ENCODE assay signal across 15 mouse cellular contexts in genomic region chr3:89633531-89633930, GRCm38 (mm10).
"Had no signal": no experiment of that assay in that cellular context is flagged by ENCODE, and none has a peak within 500 bp of the region (broad histone marks: within the 10 kb centered on the region; RNA-seq: fewer than 3 reads in every experiment).

No protein-coding gene starts in this region.

- H3K4me2 ChIP-seq: kidney, embryonic 15.5 days; liver, embryonic 13.5 days; midbrain, embryonic 11.5 days; midbrain, embryonic 15.5 days had no signal

- DNase-seq: kidney, adult 11 months; kidney, adult 8-10 months; kidney, postnatal 36 days; layer of hippocampus, postnatal 36 days; liver, embryonic 13.5 days; lung, adult 2 months; lung, postnatal 14 days; lung, postnatal 4 days; thymus, adult 18-20 months; thymus, postnatal 14 days; thymus, postnatal 4 days had no signal

- ATAC-seq: midbrain, embryonic 15.5 days had no signal

- H3K36me3 ChIP-seq: kidney, embryonic 15.5 days; liver, embryonic 13.5 days; midbrain, embryonic 15.5 days had no signal

- H3K9me3 ChIP-seq: kidney, embryonic 15.5 days; liver, embryonic 13.5 days; midbrain, embryonic 15.5 days had no signal

- H3K27me3 ChIP-seq: kidney, embryonic 15.5 days; midbrain, embryonic 15.5 days had no signal

- H3K4me1 ChIP-seq: liver, embryonic 13.5 days; midbrain, embryonic 15.5 days had no signal

- H3K27ac ChIP-seq: kidney, embryonic 15.5 days; left cerebral cortex, adult 2 months; liver, embryonic 13.5 days; midbrain, embryonic 15.5 days had no signal

- H3K4me3 ChIP-seq: kidney, embryonic 15.5 days; left cerebral cortex, adult 2 months; liver, embryonic 13.5 days; midbrain, embryonic 15.5 days had no signal

- H3K9ac ChIP-seq: kidney, embryonic 15.5 days; liver, embryonic 13.5 days; midbrain, embryonic 15.5 days had no signal
